Mouse (Mus musculus) G1E (cell line): ENCODE results near the gene 1700008O03Rik. TPM values are rescaled to one million over a fixed set of nuclear protein-coding genes. Genes with fewer than 3 reads are reported as not detected.

Source experiments
- ATAC-seq: 2 replicates; pipeline ENCODE4 v1.8.0; 2016; ENCODE audit warnings: mild to moderate bottlenecking; ENCODE audit not compliant: insufficient number of reproducible peaks, poor library complexity, low FRiP score, severe bottlenecking; ENCODE audit errors: extremely low read depth
- DNase-seq: peaks from one replicate; pipeline ENCODE4 v3.0.0; 2012; ENCODE audit warnings: low spot score
- H3K27me3 ChIP-seq: 2 replicates; pipeline ENCODE4 v1.6.1; 2012; ENCODE audit warnings: mild to moderate bottlenecking, low read length, inconsistent platforms; ENCODE audit not compliant: insufficient read depth
- H3K36me3 ChIP-seq: replicated peaks from 2 replicates; pipeline ENCODE3; 2012; ENCODE audit warnings: mild to moderate bottlenecking, inconsistent platforms
- H3K4me1 ChIP-seq: 2 replicates; pipeline ENCODE4 v1.6.1; 2012; ENCODE audit warnings: low read depth, low read length, inconsistent platforms, mixed read lengths; ENCODE audit not compliant: insufficient read depth
- H3K4me3 ChIP-seq: 2 replicates; pipeline ENCODE4 v1.5.1; 2012; ENCODE audit warnings: low read depth, mild to moderate bottlenecking, inconsistent platforms, low read length, moderate library complexity, mixed read lengths
- H3K9me3 ChIP-seq: replicated peaks from 2 replicates; pipeline ENCODE4 v1.6.1; 2012; ENCODE audit warnings: inconsistent platforms
- CTCF ChIP-seq: IDR thresholded peaks from 2 replicates; pipeline ENCODE4 v1.5.1; 2012; ENCODE audit warnings: low read depth, low read length, inconsistent platforms, mixed read lengths
- GATA1 ChIP-seq: IDR thresholded peaks from 2 replicates; pipeline ENCODE4 v1.6.1; 2012; ENCODE audit warnings: borderline replicate concordance, low read length, inconsistent platforms, mixed read lengths
- GATA2 ChIP-seq: IDR thresholded peaks from 2 replicates; pipeline ENCODE4 v1.6.1; 2012; ENCODE audit warnings: low read depth, low read length, inconsistent platforms, borderline replicate concordance
- POLR2AphosphoS5 ChIP-seq: IDR thresholded peaks from 2 replicates; pipeline ENCODE4 v1.6.1; 2012; ENCODE audit warnings: low read depth, low read length, inconsistent platforms; ENCODE audit not compliant: insufficient replicate concordance
- TAL1 ChIP-seq: conservative IDR thresholded peaks from 2 replicates; pipeline ENCODE4 v1.6.1; 2012; ENCODE audit warnings: low read depth, low read length, inconsistent platforms, mixed read lengths
- polyA plus RNA-seq: library from polyadenylated mRNA; stranded (reverse); fragments of >175 nt; gene quantifications from 2 replicates; pipeline ENCODE4 v1.2.3, GENCODE M21; 2012
- total RNA-seq, 2 experiments: library from RNA; stranded (forward) in 1 of 2; stranded (reverse) in 1 of 2; fragments of 200-1000 nt in 1 of 2; fragments of >200 nt in 1 of 2; fragmentation: Nextera tagmentation in 1 of 2; gene quantifications; 2 replicates each; pipeline ENCODE4 v1.2.3; 2014 to 2017

1700008O03Rik gene
- total and polyA plus RNA-seq, 3 experiments: 0.11 to 2.5 (median 0.49) TPM

DNA sequence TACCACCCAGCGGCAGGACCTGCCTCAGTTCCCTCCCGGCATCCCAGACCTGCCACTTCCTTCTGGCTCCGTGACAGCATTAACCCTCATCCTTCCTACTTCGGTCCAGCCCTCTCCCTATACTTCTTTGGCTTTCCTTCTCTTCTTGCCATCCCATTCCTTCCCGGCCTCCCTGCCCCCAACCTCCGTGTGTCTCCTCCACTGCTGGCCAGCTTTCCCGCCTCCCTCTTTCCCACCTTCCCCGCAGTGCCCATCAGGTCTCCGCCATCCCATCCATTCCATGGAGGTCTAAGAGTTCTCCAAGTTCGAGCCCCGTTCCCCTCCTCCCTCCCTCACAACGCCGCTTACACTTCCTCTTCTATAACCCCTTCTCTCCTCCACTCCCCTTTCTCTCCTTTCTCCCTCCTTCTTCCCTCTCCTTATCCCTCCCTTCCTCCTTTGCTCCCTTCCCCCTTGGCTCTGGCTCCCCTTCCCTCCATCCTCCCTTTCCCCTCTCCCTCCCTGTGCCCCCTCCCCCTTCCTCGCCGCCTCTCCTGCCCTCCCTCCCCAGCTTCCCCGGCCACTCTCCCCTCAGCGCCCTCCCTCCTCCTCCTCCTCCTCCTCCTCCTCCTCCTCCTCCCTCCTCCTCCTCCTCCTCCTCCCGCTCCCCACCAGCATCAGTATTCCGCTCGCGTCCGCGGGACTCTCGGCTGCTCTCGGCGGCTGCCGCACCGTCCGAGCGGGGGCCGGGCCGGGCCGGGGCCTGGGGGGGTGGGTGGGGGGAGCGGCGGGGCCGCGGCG, 42.7 kb upstream of the 1700008O03Rik start:
- H3K36me3 ChIP-seq: no peaks in the 10 kb centered on the region
- H3K4me1 ChIP-seq: peaks cover 2% of the 10 kb centered on the region
- H3K4me3 ChIP-seq: no peak overlapping the region
- ATAC-seq (no peak), DNase-seq (no peak)
- no peaks in the 10 kb centered on the region for H3K9me3 ChIP-seq
- peaks cover 32% of the 10 kb centered on the region for H3K27me3 ChIP-seq
- TF ChIP-seq POLR2AphosphoS5 (no peak), CTCF (no peak), TAL1 (no peak), GATA1 (no peak), GATA2 (no peak)

DNA sequence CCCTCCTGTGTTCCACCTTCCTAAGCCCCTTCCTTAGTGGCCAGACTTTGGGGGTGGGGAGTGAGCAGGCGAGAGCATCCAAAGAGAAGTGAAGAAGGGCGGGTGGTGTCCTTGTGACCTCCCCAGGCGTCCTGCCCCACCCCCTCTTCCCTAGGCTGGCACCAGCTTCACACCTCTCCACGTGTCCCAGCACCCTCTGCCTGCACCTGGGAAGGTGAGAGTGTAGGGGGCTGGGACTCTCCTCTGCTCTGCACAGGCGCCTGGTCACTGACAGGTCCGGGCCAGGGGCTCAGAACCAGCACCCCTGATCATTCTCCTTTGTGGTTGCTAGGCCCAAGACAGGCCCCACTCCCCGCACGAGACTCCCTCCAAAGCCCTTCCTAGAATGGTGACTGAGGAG, 42.0 kb upstream of the 1700008O03Rik start:
- Histone ChIP-seq H3K9me3 (no peaks in the 10 kb centered on the region), H3K4me1 (no peaks in the 10 kb centered on the region), H3K27me3 (peaks cover 32% of the 10 kb centered on the region), H3K36me3 (no peaks in the 10 kb centered on the region), H3K4me3 (no peak overlapping the region)
- no peak for ATAC-seq
- TF ChIP-seq GATA1 (no peak), POLR2AphosphoS5 (no peak), GATA2 (no peak), TAL1 (no peak), CTCF (no peak)
- DNase-seq: no peak

- H3K36me3 ChIP-seq: no peaks in the 10 kb centered on the region
- H3K27me3 ChIP-seq: peaks cover 17% of the 10 kb centered on the region
- no peak overlapping the region for H3K4me3 ChIP-seq
- H3K9me3 ChIP-seq: no peaks in the 10 kb centered on the region
- no peak for TF ChIP-seq GATA2
- no peak for ATAC-seq
- no peaks in the 10 kb centered on the region; the same call in 1 of the 2 replicates for H3K4me1 ChIP-seq
- DNase-seq: no peak
These were observed 27.7 kb upstream of the 1700008O03Rik start for GRCm38 (mm10) chr7:44413307-44413706.

DNA sequence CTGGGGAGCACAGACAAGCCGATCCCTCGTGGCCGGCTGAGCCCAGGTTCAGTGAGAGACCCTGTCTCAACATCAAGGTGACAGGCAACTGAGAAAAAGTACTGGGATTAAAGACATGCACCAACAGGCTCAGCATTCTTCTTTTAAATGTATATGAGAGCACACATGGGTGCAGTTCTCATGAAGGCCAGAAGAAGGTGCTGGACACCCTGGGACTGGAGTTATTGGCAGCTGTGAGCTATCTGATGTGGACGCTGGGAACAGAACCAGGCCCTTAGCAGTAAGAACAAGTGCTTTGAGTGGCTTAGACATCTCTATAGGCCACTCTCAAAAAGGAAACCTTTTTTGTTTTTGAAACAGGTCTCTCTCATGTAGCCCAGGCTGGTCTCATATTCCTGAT, 25.5 kb upstream of the 1700008O03Rik start:
- TF ChIP-seq POLR2AphosphoS5: no peak
- no peak for TF ChIP-seq CTCF
- TF ChIP-seq TAL1: no peak
- no peak for TF ChIP-seq GATA1
- TF ChIP-seq GATA2: no peak
- no peak for DNase-seq
- ATAC-seq: no peak
- H3K9me3 ChIP-seq: no peaks in the 10 kb centered on the region
- no peak overlapping the region for H3K4me3 ChIP-seq
- no peaks in the 10 kb centered on the region; the same call in 1 of the 2 replicates for H3K4me1 ChIP-seq
- H3K27me3 ChIP-seq: peaks cover 29% of the 10 kb centered on the region
- H3K36me3 ChIP-seq: no peaks in the 10 kb centered on the region

GRCm38 (mm10) chr7:44406015-44406355, 20.4 kb upstream of the 1700008O03Rik start:
- Histone ChIP-seq H3K4me1 (no peaks in the 10 kb centered on the region), H3K4me3 (no peak overlapping the region), H3K36me3 (no peaks in the 10 kb centered on the region), H3K9me3 (no peaks in the 10 kb centered on the region), H3K27me3 (peaks cover 34% of the 10 kb centered on the region; the same call in 1 of the 2 replicates)
- ATAC-seq: no peak
- no peak for DNase-seq
- TF ChIP-seq TAL1: no peak
- no peak for TF ChIP-seq GATA2
- no peak for TF ChIP-seq POLR2AphosphoS5
- no peak for TF ChIP-seq GATA1
- TF ChIP-seq CTCF: no peak

- TF ChIP-seq GATA2: no peak
- TF ChIP-seq TAL1: no peak
- TF ChIP-seq CTCF: no peak
- TF ChIP-seq GATA1: no peak
- TF ChIP-seq POLR2AphosphoS5: no peak
- Histone ChIP-seq H3K36me3 (no peaks in the 10 kb centered on the region), H3K4me3 (no peak overlapping the region), H3K4me1 (no peaks in the 10 kb centered on the region), H3K9me3 (no peaks in the 10 kb centered on the region), H3K27me3 (peaks cover 34% of the 10 kb centered on the region; the same call in 1 of the 2 replicates)
- ATAC-seq (no peak), DNase-seq (no peak)
These were observed 19.9 kb upstream of the 1700008O03Rik start for GRCm38 (mm10) chr7:44405346-44406014.
